Mouse (Mus musculus) midbrain, embryonic 16.5 days (tissue): Measurements from ENCODE around the gene Btd. TPM values are rescaled to one million over a fixed set of nuclear protein-coding genes. Genes with fewer than 3 reads are reported as not detected.

Source experiments
- ATAC-seq: fragments of 200-750 bp; cut with Nextera tagmentation; 2 replicates; pipeline ENCODE4 v1.8.0; 2017; ENCODE audit warnings: moderate TSS enrichment
- H3K27ac ChIP-seq: fragments of 300-500 bp; sonication (generic); 2 replicates; pipeline ENCODE4 v1.5.1; 2014; ENCODE audit warnings: mild to moderate bottlenecking, low read length, mixed read lengths
- H3K27me3 ChIP-seq: fragments of 300-500 bp; sonication (generic); 2 replicates; pipeline ENCODE4 v1.6.1; 2014; ENCODE audit warnings: low read depth, low read length, mixed read lengths; ENCODE audit not compliant: control insufficient read depth, insufficient read depth
- H3K36me3 ChIP-seq: fragments of 300-500 bp; sonication (generic); 2 replicates; pipeline ENCODE4 v1.6.1; 2014; ENCODE audit warnings: mild to moderate bottlenecking, low read length, moderate library complexity, mixed read lengths; ENCODE audit not compliant: control insufficient read depth, insufficient read depth
- H3K4me1 ChIP-seq: fragments of 300-500 bp; sonication (generic); 2 replicates; pipeline ENCODE4 v1.6.1; 2014; ENCODE audit warnings: mild to moderate bottlenecking, low read length, mixed read lengths; ENCODE audit not compliant: control insufficient read depth, insufficient read depth
- H3K4me2 ChIP-seq: fragments of 300-500 bp; sonication (generic); 2 replicates; pipeline ENCODE4 v1.6.1; 2014; ENCODE audit warnings: mild to moderate bottlenecking, low read length, mixed read lengths
- H3K4me3 ChIP-seq: fragments of 300-500 bp; sonication (generic); 2 replicates; pipeline ENCODE4 v1.5.1; 2014; ENCODE audit warnings: low read depth, mild to moderate bottlenecking, low read length, moderate library complexity, mixed read lengths
- H3K9ac ChIP-seq: fragments of 300-500 bp; sonication (generic); 2 replicates; pipeline ENCODE4 v1.6.1; 2014; ENCODE audit warnings: low read depth, low read length, mixed read lengths
- H3K9me3 ChIP-seq: fragments of 300-500 bp; sonication (generic); replicated peaks from 2 replicates; pipeline ENCODE4 v1.6.1; 2014; ENCODE audit warnings: mild to moderate bottlenecking, low read length, mixed read lengths; ENCODE audit not compliant: control insufficient read depth, poor library complexity, severe bottlenecking
- WGBS: fragments of 180-500 bp; shearing (Covaris S2); extraction: QIAGEN DNeasy Blood & Tissue Kit; methylation state at CpG from one replicate; pipeline ENCODE4 v1.1.7; 2014; 5-methylcytosine and 5-hydroxymethylcytosine counted together
- polyA plus RNA-seq: library from polyadenylated mRNA; unstranded; fragments of >200 nt; fragmentation: Nextera tagmentation; extraction: Ambion mirVana; gene quantifications from 2 replicates; pipeline ENCODE4 v1.2.1, GENCODE M21; 2015

Gene Btd
- polyA plus RNA-seq, 1 experiment from 2014 or later = 17.2 TPM

GRCm38 (mm10) chr14:31653101-31653875, 12.5 kb downstream of the Btd start:
- no peaks in the 10 kb centered on the region for H3K4me1 ChIP-seq
- no peak overlapping the region for H3K4me3 ChIP-seq
- H3K9me3 ChIP-seq = no peaks in the 10 kb centered on the region
- no peaks in the 10 kb centered on the region for H3K36me3 ChIP-seq
- no peak overlapping the region for H3K27ac ChIP-seq
- no peak for ATAC-seq
- no peak overlapping the region for H3K4me2 ChIP-seq
- WGBS = 86% methylated on average over 14 of the region's 14 CpGs
- H3K27me3 ChIP-seq = no peaks in the 10 kb centered on the region
- no peak overlapping the region for H3K9ac ChIP-seq

DNA sequence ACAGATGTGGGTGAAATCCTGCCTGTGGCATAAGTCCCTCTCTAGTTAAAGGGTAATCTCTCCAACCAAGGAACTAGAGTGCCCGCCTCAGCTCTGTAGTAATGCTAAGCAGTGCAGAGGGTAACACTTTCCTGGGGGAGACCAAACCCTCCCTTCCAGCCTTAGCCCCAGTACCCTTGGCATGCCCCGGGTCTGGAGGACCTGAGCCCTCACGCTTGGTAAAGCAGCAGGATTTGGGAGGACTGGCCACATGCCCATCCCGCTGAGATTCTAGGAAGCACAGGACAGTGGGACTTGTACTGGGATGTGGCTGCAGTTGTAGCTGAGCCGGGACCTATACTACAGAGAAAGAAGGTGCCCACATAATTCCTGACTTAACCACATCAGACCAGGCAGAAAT, 14.0 kb downstream of the Btd start:
- H3K4me2 ChIP-seq = no peak overlapping the region
- no peak overlapping the region for H3K4me3 ChIP-seq
- no peak overlapping the region for H3K9ac ChIP-seq
- 84% methylated on average over 5 of the region's 5 CpGs for WGBS
- no peak overlapping the region for H3K27ac ChIP-seq
- no peaks in the 10 kb centered on the region for H3K4me1 ChIP-seq
- H3K27me3 ChIP-seq = no peaks in the 10 kb centered on the region
- no peaks in the 10 kb centered on the region for H3K36me3 ChIP-seq
- no peak for ATAC-seq
- no peaks in the 10 kb centered on the region for H3K9me3 ChIP-seq

DNA sequence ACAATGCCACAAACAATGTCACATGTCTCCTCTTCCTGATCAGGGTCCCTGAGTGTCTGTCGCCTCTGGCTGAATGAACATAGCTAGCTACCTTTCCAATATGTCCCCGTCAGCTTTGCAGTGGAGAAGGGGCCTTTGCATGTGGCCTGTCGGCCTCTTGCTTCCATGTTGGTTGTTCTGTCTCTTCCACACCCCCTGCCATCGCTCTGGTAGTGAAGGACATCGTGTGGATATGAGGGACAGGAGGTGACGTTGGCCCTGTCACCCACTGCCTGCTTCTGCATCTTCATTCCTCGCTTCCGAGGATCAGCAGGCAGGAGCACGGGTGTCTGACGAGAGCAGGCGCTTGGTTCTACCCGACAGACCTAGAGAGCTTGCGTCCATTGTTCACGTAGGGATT, 14.6 kb downstream of the Btd start:
- Histone ChIP-seq H3K36me3 (no peaks in the 10 kb centered on the region), H3K4me3 (no peak overlapping the region), H3K27ac (no peak overlapping the region), H3K9ac (no peak overlapping the region), H3K9me3 (no peaks in the 10 kb centered on the region), H3K27me3 (no peaks in the 10 kb centered on the region), H3K4me2 (no peak overlapping the region), H3K4me1 (no peaks in the 10 kb centered on the region)
- no peak for ATAC-seq
- WGBS = 71% methylated on average over 14 of the region's 14 CpGs

- Histone ChIP-seq H3K36me3 (no peaks in the 10 kb centered on the region), H3K4me2 (no peak overlapping the region), H3K27me3 (no peaks in the 10 kb centered on the region), H3K4me3 (no peak overlapping the region), H3K9me3 (no peaks in the 10 kb centered on the region), H3K9ac (no peak overlapping the region), H3K4me1 (0 out of 2 replicates have a peak, but pooled peaks cover 2% of the 10 kb centered on the region), H3K27ac (no peak overlapping the region)
- WGBS = 84% methylated on average over 7 of the region's 7 CpGs
- ATAC-seq = no peak
These were observed 15.6 kb downstream of the Btd start for GRCm38 (mm10) chr14:31656386-31656785.

DNA sequence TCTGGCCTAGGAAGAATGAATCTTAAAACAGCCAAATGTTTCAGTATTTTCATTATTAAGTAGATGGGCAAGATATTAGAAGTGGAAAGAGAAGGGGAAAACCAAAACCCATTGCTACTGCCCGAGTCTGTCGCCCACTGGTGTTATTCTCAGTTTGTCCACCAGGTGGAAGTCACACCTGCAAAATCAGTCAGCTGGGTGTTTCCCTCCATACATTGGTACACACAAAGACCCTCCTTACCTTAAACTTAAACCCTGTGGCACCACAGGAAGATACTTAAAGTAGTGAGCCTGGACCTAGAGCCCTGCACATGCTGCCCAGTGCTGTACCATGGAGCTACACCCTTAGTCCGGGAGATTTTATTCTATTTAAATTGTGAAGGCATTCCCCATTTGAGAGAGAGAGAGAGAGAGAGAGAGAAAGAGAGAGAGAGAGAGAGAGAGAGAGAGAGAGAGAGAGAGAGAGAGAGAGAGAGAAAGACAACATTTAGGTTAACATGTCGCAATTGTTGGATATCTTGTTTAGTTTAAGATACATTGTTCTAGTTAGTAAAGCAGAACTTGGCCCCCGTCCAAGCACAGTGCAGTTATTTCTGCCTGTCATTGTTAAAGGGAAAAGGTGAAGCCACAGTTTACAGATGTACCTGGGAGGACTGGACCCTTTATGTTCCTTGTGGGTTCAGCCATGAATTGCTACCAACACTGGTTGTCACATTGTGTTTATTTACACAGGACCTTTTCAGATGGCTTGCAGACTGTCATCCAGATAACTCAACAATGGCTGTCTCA, 16.2 kb downstream of the Btd start:
- H3K4me1 ChIP-seq = peaks cover 2% of the 10 kb centered on the region; the same call in 1 of the 2 replicates
- no peak overlapping the region for H3K4me2 ChIP-seq
- H3K9ac ChIP-seq = no peak overlapping the region
- H3K4me3 ChIP-seq = no peak overlapping the region
- no peak overlapping the region for H3K27ac ChIP-seq
- H3K9me3 ChIP-seq = no peaks in the 10 kb centered on the region
- no peaks in the 10 kb centered on the region for H3K36me3 ChIP-seq
- H3K27me3 ChIP-seq = no peaks in the 10 kb centered on the region
- 42% methylated on average over 5 of the region's 5 CpGs for WGBS
- no peak for ATAC-seq

- no peak overlapping the region for H3K4me3 ChIP-seq
- H3K4me1 ChIP-seq = peaks cover 11% of the 10 kb centered on the region; the same call in 1 of the 2 replicates
- no peak for ATAC-seq
- H3K27me3 ChIP-seq = no peaks in the 10 kb centered on the region
- H3K36me3 ChIP-seq = no peaks in the 10 kb centered on the region
- 90% methylated on average over 8 of the region's 8 CpGs for WGBS
- no peaks in the 10 kb centered on the region for H3K9me3 ChIP-seq
- no peak overlapping the region for H3K9ac ChIP-seq
- no peak overlapping the region for H3K27ac ChIP-seq
- H3K4me2 ChIP-seq = no peak overlapping the region
These were observed 17.4 kb downstream of the Btd start for GRCm38 (mm10) chr14:31658126-31658680.

GRCm38 (mm10) chr14:31659501-31660181, 18.8 kb downstream of the Btd start:
- H3K9ac ChIP-seq = no peak overlapping the region
- H3K9me3 ChIP-seq = no peaks in the 10 kb centered on the region
- peaks cover 13% of the 10 kb centered on the region; the same call in 1 of the 2 replicates for H3K4me1 ChIP-seq
- no peaks in the 10 kb centered on the region for H3K27me3 ChIP-seq
- no peak for ATAC-seq
- peak overlapping the region; percentile 26 for H3K27ac ChIP-seq
- H3K4me2 ChIP-seq = no peak overlapping the region
- H3K4me3 ChIP-seq = no peak overlapping the region
- WGBS = 70% methylated on average over 10 of the region's 10 CpGs
- H3K36me3 ChIP-seq = no peaks in the 10 kb centered on the region

- WGBS = 68% methylated on average over 7 of the region's 7 CpGs
- no peaks in the 10 kb centered on the region for H3K9me3 ChIP-seq
- peaks cover 13% of the 10 kb centered on the region; the same call in 1 of the 2 replicates for H3K4me1 ChIP-seq
- H3K27ac ChIP-seq = peak overlapping the region; percentile 98; the same call in 1 of the 2 replicates
- H3K4me2 ChIP-seq = no peak overlapping the region
- H3K9ac ChIP-seq = no peak overlapping the region
- no peak overlapping the region for H3K4me3 ChIP-seq
- H3K27me3 ChIP-seq = no peaks in the 10 kb centered on the region
- ATAC-seq = no peak
- no peaks in the 10 kb centered on the region for H3K36me3 ChIP-seq
These were observed 19.7 kb downstream of the Btd start for GRCm38 (mm10) chr14:31660312-31661093.
